Mouse (Mus musculus): ENCODE results near the gene Tmem219. TPM values are rescaled to one million over a fixed set of nuclear protein-coding genes. Genes with fewer than 3 reads are reported as not detected.

The Tmem219 gene
- polyA plus RNA-seq, 1 experiment from 2014 or later = 20.0 TPM

- peak overlapping the region; percentile 70 for H3K9ac ChIP-seq (ENCODE audit: low read length)
- peak overlapping the region; percentile 60; the same call in 1 of the 2 replicates for H3K4me3 ChIP-seq (ENCODE audit: low read depth, low read length)
- peak overlapping the region; percentile 85 for H3K4me2 ChIP-seq (ENCODE audit: low read depth)
- H3K4me1 ChIP-seq (ENCODE audit: control insufficient read depth, insufficient read depth, low read length) = peaks cover 22% of the 10 kb centered on the region
- no peaks in the 10 kb centered on the region for H3K9me3 ChIP-seq (ENCODE audit: control insufficient read depth, low read length)
- ATAC-seq (ENCODE audit: insufficient read depth, low FRiP score, low TSS enrichment) (no peak), DNase-seq (ENCODE audit: low spot score) (no peak)
- 0 out of 2 replicates have a peak overlapping the region, but pooled peaks have one; percentile 14 for H3K27ac ChIP-seq (ENCODE audit: low read depth, low read length)
- 69% methylated on average over 6 of the region's 6 CpGs for WGBS
- no peaks in the 10 kb centered on the region for H3K27me3 ChIP-seq (ENCODE audit: control insufficient read depth, insufficient read depth, low read length)
- peaks cover 18% of the 10 kb centered on the region for H3K36me3 ChIP-seq (ENCODE audit: control insufficient read depth, insufficient read depth, low read length)
Measured at GRCm38 (mm10) chr7:126863791-126864190, 58.9 kb downstream of the Tmem219 start.

GRCm38 (mm10) chr7:126862147-126862784 lies 60.5 kb downstream of the Tmem219 start, which contains the start of gene Ino80e:
Gene Ino80e (minus strand): TSS chr7:126862377.
- Histone ChIP-seq H3K4me1 (ENCODE audit: control insufficient read depth, insufficient read depth, low read length) (peaks cover 22% of the 10 kb centered on the region), H3K4me2 (ENCODE audit: low read depth) (peak within 1 kb of the TSS; percentile 85), H3K4me3 (ENCODE audit: low read depth, low read length) (peak within 1 kb of the TSS; percentile 60), H3K27me3 (ENCODE audit: control insufficient read depth, insufficient read depth, low read length) (no peaks in the 10 kb centered on the region), H3K36me3 (ENCODE audit: control insufficient read depth, insufficient read depth, low read length) (peaks cover 15% of the 10 kb centered on the region), H3K9ac (ENCODE audit: low read length) (peak within 1 kb of the TSS; percentile 70), H3K9me3 (ENCODE audit: control insufficient read depth, low read length) (no peaks in the 10 kb centered on the region), H3K27ac (ENCODE audit: low read depth, low read length) (peak within 1 kb of the TSS; percentile 78)
- peak; percentile 56 for ATAC-seq (ENCODE audit: insufficient read depth, low FRiP score, low TSS enrichment)
- WGBS = under 1% methylated on average over 41 of the region's 41 CpGs
- peak; percentile 97 for DNase-seq (ENCODE audit: low spot score)

GRCm38 (mm10) chr7:126861429-126862130 lies 61.1 kb downstream of the Tmem219 start, which contains the start of gene Hirip3:
Gene Hirip3 (plus strand): TSS chr7:126861972.
- peak; percentile 81 for ATAC-seq (ENCODE audit: insufficient read depth, low FRiP score, low TSS enrichment)
- WGBS = 2% methylated on average over 42 of the region's 42 CpGs
- Histone ChIP-seq H3K9me3 (ENCODE audit: control insufficient read depth, low read length) (no peaks in the 10 kb centered on the region), H3K27me3 (ENCODE audit: control insufficient read depth, insufficient read depth, low read length) (no peaks in the 10 kb centered on the region), H3K4me1 (ENCODE audit: control insufficient read depth, insufficient read depth, low read length) (peaks cover 22% of the 10 kb centered on the region), H3K36me3 (ENCODE audit: control insufficient read depth, insufficient read depth, low read length) (peaks cover 13% of the 10 kb centered on the region), H3K4me2 (ENCODE audit: low read depth) (peak within 1 kb of the TSS; percentile 85), H3K4me3 (ENCODE audit: low read depth, low read length) (peak within 1 kb of the TSS; percentile 60), H3K9ac (ENCODE audit: low read length) (peak within 1 kb of the TSS; percentile 70), H3K27ac (ENCODE audit: low read depth, low read length) (peak within 1 kb of the TSS; percentile 78)
- peak; percentile 96 for DNase-seq (ENCODE audit: low spot score)

- H3K9me3 ChIP-seq (ENCODE audit: control insufficient read depth, low read length) = no peaks in the 10 kb centered on the region
- 68% methylated on average over 5 of the region's 5 CpGs for WGBS
- H3K27ac ChIP-seq (ENCODE audit: low read depth, low read length) = no peak overlapping the region
- peaks cover 8% of the 10 kb centered on the region for H3K36me3 ChIP-seq (ENCODE audit: control insufficient read depth, insufficient read depth, low read length)
- DNase-seq (ENCODE audit: low spot score) (no peak), ATAC-seq (ENCODE audit: insufficient read depth, low FRiP score, low TSS enrichment) (no peak)
- peak overlapping the region; percentile 85 for H3K4me2 ChIP-seq (ENCODE audit: low read depth)
- peaks cover 22% of the 10 kb centered on the region for H3K4me1 ChIP-seq (ENCODE audit: control insufficient read depth, insufficient read depth, low read length)
- H3K27me3 ChIP-seq (ENCODE audit: control insufficient read depth, insufficient read depth, low read length) = no peaks in the 10 kb centered on the region
- peak overlapping the region; percentile 60 for H3K4me3 ChIP-seq (ENCODE audit: low read depth, low read length)
- peak overlapping the region; percentile 70 for H3K9ac ChIP-seq (ENCODE audit: low read length)
Measured at GRCm38 (mm10) chr7:126860987-126861386, 61.7 kb downstream of the Tmem219 start.

- Histone ChIP-seq H3K9me3 (ENCODE audit: control insufficient read depth, low read length) (no peaks in the 10 kb centered on the region), H3K4me1 (ENCODE audit: control insufficient read depth, insufficient read depth, low read length) (peaks cover 4% of the 10 kb centered on the region; the same call in 1 of the 2 replicates), H3K27ac (ENCODE audit: low read depth, low read length) (no peak overlapping the region), H3K27me3 (ENCODE audit: control insufficient read depth, insufficient read depth, low read length) (no peaks in the 10 kb centered on the region), H3K4me3 (ENCODE audit: low read depth, low read length) (no peak overlapping the region), H3K36me3 (ENCODE audit: control insufficient read depth, insufficient read depth, low read length) (peaks cover 15% of the 10 kb centered on the region), H3K4me2 (ENCODE audit: low read depth) (no peak overlapping the region), H3K9ac (ENCODE audit: low read length) (no peak overlapping the region)
- ATAC-seq (ENCODE audit: insufficient read depth, low FRiP score, low TSS enrichment) (no peak), DNase-seq (ENCODE audit: low spot score) (no peak)
- WGBS = 68% methylated on average over 9 of the region's 9 CpGs
Measured at GRCm38 (mm10) chr7:126856741-126857420, 65.8 kb downstream of the Tmem219 start.

GRCm38 (mm10) chr7:126855641-126856040 lies 67.1 kb downstream of the Tmem219 start:
- Histone ChIP-seq H3K36me3 (ENCODE audit: control insufficient read depth, insufficient read depth, low read length) (peaks cover 17% of the 10 kb centered on the region), H3K27me3 (ENCODE audit: control insufficient read depth, insufficient read depth, low read length) (no peaks in the 10 kb centered on the region), H3K27ac (ENCODE audit: low read depth, low read length) (no peak overlapping the region), H3K4me3 (ENCODE audit: low read depth, low read length) (no peak overlapping the region), H3K9ac (ENCODE audit: low read length) (no peak overlapping the region), H3K4me1 (ENCODE audit: control insufficient read depth, insufficient read depth, low read length) (no peaks in the 10 kb centered on the region; the same call in 1 of the 2 replicates), H3K4me2 (ENCODE audit: low read depth) (no peak overlapping the region), H3K9me3 (ENCODE audit: control insufficient read depth, low read length) (no peaks in the 10 kb centered on the region)
- DNase-seq (ENCODE audit: low spot score) = no peak
- ATAC-seq (ENCODE audit: insufficient read depth, low FRiP score, low TSS enrichment) = no peak
- WGBS = 85% methylated on average over 3 of the region's 3 CpGs

GRCm38 (mm10) chr7:126853454-126853853 lies 69.3 kb downstream of the Tmem219 start:
- Histone ChIP-seq H3K36me3 (ENCODE audit: control insufficient read depth, insufficient read depth, low read length) (peaks cover 14% of the 10 kb centered on the region), H3K4me3 (ENCODE audit: low read depth, low read length) (no peak overlapping the region), H3K27ac (ENCODE audit: low read depth, low read length) (no peak overlapping the region), H3K27me3 (ENCODE audit: control insufficient read depth, insufficient read depth, low read length) (peaks cover 11% of the 10 kb centered on the region), H3K9ac (ENCODE audit: low read length) (no peak overlapping the region), H3K4me1 (ENCODE audit: control insufficient read depth, insufficient read depth, low read length) (peaks cover 3% of the 10 kb centered on the region), H3K9me3 (ENCODE audit: control insufficient read depth, low read length) (no peaks in the 10 kb centered on the region), H3K4me2 (ENCODE audit: low read depth) (no peak overlapping the region)
- 88% methylated on average over 5 of the region's 5 CpGs for WGBS
- DNase-seq (ENCODE audit: low spot score) = no peak
- ATAC-seq (ENCODE audit: insufficient read depth, low FRiP score, low TSS enrichment) = no peak

GRCm38 (mm10) chr7:126851192-126851591 lies 71.5 kb downstream of the Tmem219 start:
- DNase-seq (ENCODE audit: low spot score) (no peak), ATAC-seq (ENCODE audit: insufficient read depth, low FRiP score, low TSS enrichment) (no peak)
- 42% methylated on average over 12 of the region's 12 CpGs for whole genome bisulfite sequencing
- Histone ChIP-seq H3K36me3 (ENCODE audit: control insufficient read depth, insufficient read depth, low read length) (peaks cover 9% of the 10 kb centered on the region), H3K4me2 (ENCODE audit: low read depth) (no peak overlapping the region), H3K4me1 (ENCODE audit: control insufficient read depth, insufficient read depth, low read length) (peaks cover 12% of the 10 kb centered on the region), H3K9me3 (ENCODE audit: control insufficient read depth, low read length) (no peaks in the 10 kb centered on the region), H3K27ac (ENCODE audit: low read depth, low read length) (no peak overlapping the region), H3K27me3 (ENCODE audit: control insufficient read depth, insufficient read depth, low read length) (peaks cover 15% of the 10 kb centered on the region), H3K9ac (ENCODE audit: low read length) (no peak overlapping the region), H3K4me3 (ENCODE audit: low read depth, low read length) (no peak overlapping the region)
